ENCODE assay signal across 12 mouse cellular contexts in the genomic region with DNA sequence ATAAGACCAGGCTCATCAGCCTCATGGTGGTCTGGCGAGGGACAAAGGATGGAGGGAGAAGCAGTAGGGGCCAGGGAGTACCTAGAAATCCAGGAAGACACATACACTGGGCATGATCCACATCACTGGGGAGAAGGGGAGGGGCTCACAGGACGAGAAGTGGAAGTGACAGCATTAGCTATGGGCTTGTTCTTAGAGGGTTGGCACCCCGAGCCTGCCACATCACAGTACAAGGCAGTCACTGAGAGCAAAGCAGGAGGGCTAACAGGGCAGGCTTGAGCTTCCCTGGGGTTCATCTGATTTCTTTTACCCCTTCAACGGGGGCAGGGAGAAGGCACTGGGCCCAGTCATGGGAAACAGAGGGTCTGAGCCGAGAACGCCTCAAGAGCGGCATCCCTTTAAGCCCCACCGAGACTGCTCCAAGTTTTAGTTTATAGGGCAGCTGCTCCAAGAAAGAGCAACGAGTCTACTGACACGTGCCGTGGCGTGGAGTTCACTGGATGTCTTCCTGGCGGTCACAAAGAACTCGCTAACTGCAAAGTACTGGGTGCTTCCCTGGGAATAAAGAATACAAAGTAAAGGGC.
DNase-seq lines count a peak whose midpoint lies in the region; ATAC-seq and TF ChIP-seq lines count a peak whose summit lies in the region.
"Had no signal": no experiment of that assay in that cellular context is flagged by ENCODE, and none has a peak within 500 bp of the region (broad histone marks: within the 10 kb centered on the region; RNA-seq: fewer than 3 reads in every experiment).

No protein-coding gene starts in this region.

- peak; percentile 43 for DNase-seq in forebrain, embryonic 10.5 days (ENCODE audit: extremely low spot score, low spot score)
- no peak for DNase-seq in hindbrain, postnatal 0 days (ENCODE audit: low spot score)
- DNase-seq in neural tube, embryonic 10.5 days (ENCODE audit: extremely low spot score, low spot score) = peak; percentile 64
- no peak for DNase-seq in layer of hippocampus, postnatal 10 days (ENCODE audit: low spot score in 2 of 2)
- no peak for DNase-seq in spleen, postnatal 10 days (ENCODE audit: low spot score in 2 of 2)
- DNase-seq: kidney, adult 2 months; thymus, postnatal 36 days had no signal

- no peak overlapping the region for H3K9ac ChIP-seq in hindbrain, postnatal 0 days (replicated peaks; ENCODE audit: low read length)
- H3K9ac ChIP-seq: lung, embryonic 15.5 days had no signal

- peaks cover 6% of the 10 kb centered on the region for H3K9me3 ChIP-seq in forebrain, embryonic 10.5 days
- no peaks in the 10 kb centered on the region for H3K9me3 ChIP-seq in hindbrain, postnatal 0 days (ENCODE audit: low read length)
- H3K9me3 ChIP-seq: lung, embryonic 15.5 days had no signal

- H3K4me1 ChIP-seq in cortical plate, adult 2 months (ENCODE audit: control insufficient read depth, insufficient read depth, low read length) = no peaks in the 10 kb centered on the region
- H3K4me1 ChIP-seq in forebrain, embryonic 10.5 days = peaks cover 48% of the 10 kb centered on the region
- H3K4me1 ChIP-seq in hindbrain, postnatal 0 days (ENCODE audit: insufficient read depth, low read length) = peaks cover 11% of the 10 kb centered on the region

- H3K36me3 ChIP-seq in forebrain, embryonic 10.5 days (replicated peaks) = 0 out of 2 replicates have a peak, but pooled peaks cover 2% of the 10 kb centered on the region
- H3K36me3 ChIP-seq in hindbrain, postnatal 0 days (ENCODE audit: insufficient read depth, low read length) = no peaks in the 10 kb centered on the region
- H3K36me3 ChIP-seq: lung, embryonic 15.5 days had no signal

- TF ChIP-seq CTCF in cortical plate, adult 2 months (IDR thresholded peaks at IDR 0.05; ENCODE audit: extremely low read depth, insufficient read depth, low read length) = no peak
- TF ChIP-seq CTCF in hindbrain, postnatal 0 days (IDR thresholded peaks at IDR 0.05; ENCODE audit: low read depth) = no peak

- H3K27ac ChIP-seq in cortical plate, adult 2 months (ENCODE audit: insufficient read depth, low read length) = peak overlapping the region; percentile 55
- H3K27ac ChIP-seq in forebrain, embryonic 10.5 days = peak overlapping the region; percentile 15
- H3K27ac ChIP-seq in hindbrain, postnatal 0 days = peak overlapping the region; percentile 69
- H3K27ac ChIP-seq: lung, embryonic 15.5 days had no signal

- no peak overlapping the region for H3K4me2 ChIP-seq in hindbrain, postnatal 0 days (ENCODE audit: low read depth, low read length)
- H3K4me2 ChIP-seq: heart, embryonic 11.5 days; lung, embryonic 15.5 days had no signal

- peak; percentile 16; the same call in 1 of the 2 replicates for ATAC-seq in hindbrain, postnatal 0 days
- ATAC-seq in cerebellum, adult (ENCODE audit: insufficient number of reproducible peaks, low FRiP score, low TSS enrichment) = no peak

- no peak overlapping the region for H3K4me3 ChIP-seq in cortical plate, adult 2 months (ENCODE audit: insufficient read depth, low read length)
- peak overlapping the region; percentile 9; the same call in 1 of the 2 replicates for H3K4me3 ChIP-seq in forebrain, embryonic 10.5 days
- no peak overlapping the region for H3K4me3 ChIP-seq in hindbrain, postnatal 0 days (ENCODE audit: low read length)
- H3K4me3 ChIP-seq: lung, embryonic 15.5 days; myocyte had no signal

- peaks cover 81% of the 10 kb centered on the region for H3K27me3 ChIP-seq in forebrain, embryonic 10.5 days (ENCODE audit: poor library complexity, severe bottlenecking)
- H3K27me3 ChIP-seq in hindbrain, postnatal 0 days (ENCODE audit: insufficient read depth, low read length) = no peaks in the 10 kb centered on the region
- H3K27me3 ChIP-seq: lung, embryonic 15.5 days had no signal

- WGBS in forebrain, embryonic 10.5 days = 17% methylated on average over 14 of the region's 14 CpGs
- WGBS in hindbrain, postnatal 0 days = 20% methylated on average over 14 of the region's 14 CpGs

- no peak for TF ChIP-seq POLR2A in cortical plate, adult 2 months (IDR thresholded peaks at IDR 0.05; ENCODE audit: extremely low read depth, insufficient read depth, low read length)

Comparison
In these comparisons a context has a peak if more than half of its experiments do, and no peak if none do; other contexts are left out.
1. H3K27ac ChIP-seq: peak in every context shown above with its lines; median percentile 69 in hindbrain, postnatal 0 days; 55 in cortical plate, adult 2 months; 15 in forebrain, embryonic 10.5 days.
2. DNase-seq: peak in forebrain, embryonic 10.5 days (single experiment) and neural tube, embryonic 10.5 days (single experiment); none in hindbrain, postnatal 0 days (single experiment), layer of hippocampus, postnatal 10 days (0 of 2) and spleen, postnatal 10 days (0 of 2).